Mouse (Mus musculus) adrenal gland, adult (tissue): ENCODE data around the gene Tbx21.

Experiments
- DNase-seq, 2 experiments: peaks; one replicate each; pipeline ENCODE4 v3.0.0; 2022 to 2023; ENCODE audit warnings: low spot score in 1 of 2; ENCODE audit not compliant: inconsistent age in 2 of 2

Tbx21 gene

DNA sequence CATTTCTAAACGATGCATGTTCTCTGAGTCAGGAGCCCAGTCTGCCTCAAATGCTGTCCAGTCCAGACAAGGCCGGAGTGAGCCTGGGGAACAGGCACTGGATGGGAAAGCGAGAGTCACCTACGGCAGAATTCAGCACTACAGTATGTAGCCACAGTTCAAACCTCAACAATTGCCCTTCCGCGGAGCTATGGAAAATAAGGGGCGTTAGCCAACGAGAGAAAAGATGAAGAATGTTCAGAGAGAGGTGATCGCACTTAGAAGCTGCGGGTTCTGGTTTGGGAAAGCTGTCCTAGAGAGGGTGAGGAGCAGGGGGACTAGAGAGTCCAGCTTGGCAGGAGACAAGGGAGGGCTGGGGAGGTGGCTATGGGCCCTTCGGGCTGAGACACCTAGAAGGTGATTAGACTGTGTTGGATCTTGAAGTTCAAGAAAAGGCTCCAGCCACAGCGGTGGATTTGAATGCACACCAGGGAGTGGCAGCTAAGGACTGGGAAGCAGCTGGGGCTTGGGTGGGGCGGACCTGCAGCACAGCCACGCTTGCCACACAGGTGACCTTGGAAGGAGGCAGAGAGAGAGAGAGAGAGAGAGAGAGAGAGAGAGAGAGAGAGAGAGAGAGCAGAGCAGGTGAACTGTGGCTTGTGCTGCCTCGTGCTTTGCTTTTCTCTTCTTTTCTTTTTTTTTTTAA is 30.2 kb downstream of the Tbx21 start:
- no peak for DNase-seq

GRCm38 (mm10) chr11:97083401-97084140 is 31.6 kb downstream of the Tbx21 start:
- DNase-seq = peak; percentile 80 to 83

- DNase-seq = peak; percentile 58 to 85
Observed at GRCm38 (mm10) chr11:97082977-97083376, 32.2 kb downstream of the Tbx21 start.

GRCm38 (mm10) chr11:97080291-97080690 is 34.8 kb downstream of the Tbx21 start:
- no peak for DNase-seq

- DNase-seq = no peak
Observed at GRCm38 (mm10) chr11:97078751-97079150, 36.4 kb downstream of the Tbx21 start.

GRCm38 (mm10) chr11:97074235-97074634 is 40.9 kb downstream of the Tbx21 start:
- DNase-seq = peak in 1 of 2 experiments; percentile 14

DNA sequence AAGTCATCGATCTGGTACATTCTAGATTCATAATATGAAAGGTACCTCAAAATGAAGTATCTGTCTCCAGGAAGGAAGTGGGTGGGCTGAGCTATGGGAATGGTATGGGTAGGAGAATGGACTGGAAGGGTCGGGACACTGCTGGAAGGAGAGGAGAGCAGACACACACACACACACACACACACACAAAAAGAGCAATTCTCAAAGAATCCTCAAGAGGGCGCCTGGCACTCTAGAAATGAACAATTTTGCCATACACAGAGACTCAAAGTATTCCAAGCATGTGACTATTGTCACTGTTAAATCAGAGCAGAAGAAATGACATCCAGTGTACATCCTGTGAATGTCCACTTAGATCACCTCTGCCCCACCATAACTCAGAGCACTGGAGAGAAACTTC is 42.6 kb downstream of the Tbx21 start:
- peak in 1 of 2 experiments; percentile 77 for DNase-seq

GRCm38 (mm10) chr11:97071129-97071528 is 44.0 kb downstream of the Tbx21 start:
- DNase-seq = peak in 1 of 2 experiments; percentile 16

GRCm38 (mm10) chr11:97069770-97070169 is 45.4 kb downstream of the Tbx21 start:
- peak in 1 of 2 experiments; percentile 14 for DNase-seq

- DNase-seq = peak in 1 of 2 experiments; percentile 17
Observed at GRCm38 (mm10) chr11:97069333-97069732, 45.8 kb downstream of the Tbx21 start.

DNA sequence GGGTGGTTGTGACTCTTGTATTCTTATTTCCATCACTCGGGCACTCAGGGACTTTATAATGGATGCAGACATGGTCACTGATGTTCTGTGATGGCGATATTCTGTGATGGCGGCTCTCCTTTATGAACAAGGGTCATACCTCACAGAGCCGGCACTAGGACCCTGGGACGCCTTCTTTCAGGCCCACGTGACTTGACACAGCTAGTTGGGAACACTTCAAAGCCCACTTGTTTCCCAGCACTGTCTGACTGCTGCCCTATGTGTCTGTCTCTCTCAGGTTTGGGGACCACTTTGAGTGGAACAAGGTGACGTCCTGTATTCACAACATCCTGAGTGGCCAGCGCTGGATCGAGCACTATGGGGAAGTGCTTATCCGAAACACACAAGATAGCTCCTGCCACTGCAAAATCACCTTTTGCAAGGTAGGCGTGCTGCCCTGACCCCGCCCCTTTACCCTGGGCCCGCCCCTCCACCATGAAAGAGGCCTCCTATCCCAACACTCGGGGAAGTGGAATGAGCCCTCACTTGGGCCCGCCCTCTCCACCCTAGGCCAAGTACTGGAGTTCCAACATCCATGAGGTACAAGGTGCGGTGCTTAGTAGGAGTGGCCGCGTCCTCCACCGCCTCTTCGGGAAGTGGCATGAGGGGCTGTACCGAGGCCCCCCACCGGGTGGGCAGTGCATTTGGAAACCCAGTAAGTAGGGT is 48.3 kb downstream of the Tbx21 start:
- peak in 1 of 2 experiments; percentile 16 for DNase-seq

- DNase-seq = peak in 1 of 2 experiments; percentile 59
Observed at GRCm38 (mm10) chr11:97065538-97066295, 49.4 kb downstream of the Tbx21 start.

GRCm38 (mm10) chr11:97063921-97064295 is 51.2 kb downstream of the Tbx21 start:
- peak in 1 of 2 experiments; percentile 28 for DNase-seq

DNA sequence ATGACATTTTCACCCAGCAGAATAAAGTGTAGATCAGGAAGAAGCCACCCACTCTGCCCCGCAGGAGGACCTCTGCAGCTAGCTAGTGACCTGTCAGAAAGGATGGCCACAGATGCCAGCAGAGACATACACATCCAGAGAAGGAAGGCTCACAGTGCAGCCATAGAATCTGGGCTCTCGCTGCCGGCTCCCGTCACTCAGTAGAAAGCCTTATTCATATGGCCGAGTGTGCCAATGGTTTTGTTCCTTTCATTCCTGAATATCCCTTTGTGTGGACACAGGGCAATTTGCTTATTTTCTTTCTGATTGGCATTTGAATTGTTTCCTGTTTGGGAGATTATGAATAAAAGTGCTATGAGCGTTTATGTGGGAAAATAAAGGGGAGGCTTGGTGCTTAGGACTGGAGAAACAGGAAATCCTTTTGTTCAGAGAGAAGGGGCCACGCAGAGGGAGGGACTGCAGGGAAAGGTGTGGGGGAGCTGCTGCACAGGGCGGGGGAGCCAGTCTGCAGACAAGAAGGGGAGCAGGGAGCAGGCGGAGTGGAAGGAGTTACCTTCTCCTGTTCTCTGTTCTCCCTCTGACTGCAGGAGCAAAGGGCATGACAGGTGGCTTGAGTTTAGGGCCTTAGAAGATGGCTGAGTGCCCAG is 51.7 kb downstream of the Tbx21 start:
- no peak for DNase-seq

GRCm38 (mm10) chr11:97052219-97052646 is 62.9 kb downstream of the Tbx21 start:
- peak in 1 of 2 experiments; percentile 68 for DNase-seq

- DNase-seq = no peak
Observed at GRCm38 (mm10) chr11:97050944-97051586, 64.1 kb downstream of the Tbx21 start.

DNA sequence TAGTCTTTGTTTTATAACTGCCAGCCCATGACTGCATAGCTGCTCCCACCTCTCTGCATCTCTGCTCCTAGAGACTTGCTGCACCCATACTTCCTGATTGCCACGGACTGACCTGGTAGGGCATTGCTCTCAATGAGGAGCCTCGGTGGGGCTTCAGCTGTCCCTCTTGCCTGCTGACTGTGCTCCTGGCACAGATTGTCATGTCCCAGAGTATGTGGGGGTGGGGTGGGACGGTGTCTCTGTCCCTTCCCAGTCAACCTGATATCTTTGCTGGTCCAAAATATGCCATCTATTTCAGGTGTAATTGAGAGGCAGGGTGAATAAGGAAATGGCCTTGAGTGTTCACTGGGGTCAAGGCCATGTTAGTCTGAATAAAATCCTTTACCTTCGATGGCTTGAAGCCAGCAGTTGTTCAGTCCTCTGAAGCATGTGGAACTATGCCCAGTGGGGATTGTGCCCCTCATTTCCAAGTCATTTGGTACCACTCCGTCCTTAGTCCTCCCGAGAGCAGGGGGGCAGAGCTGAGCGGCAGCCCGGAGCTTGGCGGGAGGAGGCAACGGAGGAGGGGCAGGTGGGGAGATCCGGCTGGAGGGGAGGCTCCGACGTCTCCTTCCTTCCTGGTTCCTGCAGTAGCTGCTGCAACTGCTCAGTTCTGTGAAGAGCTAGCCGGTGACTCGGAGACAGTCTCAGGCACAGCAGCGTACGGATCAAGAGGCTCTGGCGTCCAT is 64.8 kb downstream of the Tbx21 start, which contains the start of gene Osbpl7:
Osbpl7 (plus strand) TSS at position 413 of the 728 bp plus-strand sequence.
- DNase-seq = peak; percentile 86 to 90

DNA sequence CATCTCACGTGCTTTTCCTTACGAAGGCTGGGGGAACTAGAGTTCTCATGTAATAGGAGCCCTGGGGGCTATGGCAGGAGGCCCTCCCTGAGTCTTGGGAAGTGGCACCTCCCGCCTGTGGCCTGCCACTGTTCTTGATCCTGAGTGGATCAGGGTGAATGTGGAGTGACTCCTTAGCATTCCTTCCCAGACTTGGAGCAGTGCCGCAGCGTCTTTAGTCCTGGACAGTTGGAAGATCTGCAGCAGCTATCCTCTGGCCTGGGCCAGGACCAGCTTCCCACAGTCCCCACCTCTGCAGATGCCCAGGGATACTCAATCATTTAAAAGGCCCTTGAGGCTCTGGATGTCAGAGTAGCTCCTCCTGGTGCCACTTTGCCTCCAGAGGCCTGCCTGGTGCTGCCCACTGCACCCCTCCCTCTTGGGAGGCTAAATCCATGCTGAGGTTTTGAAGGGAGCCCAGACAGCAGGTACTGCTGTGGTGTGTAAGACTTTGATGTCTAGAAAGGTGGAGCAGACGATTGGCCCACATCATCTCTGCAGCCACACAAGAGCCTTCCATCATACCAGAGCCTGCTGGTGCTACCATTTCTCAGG is 65.5 kb downstream of the Tbx21 start:
- DNase-seq = peak in 1 of 2 experiments; percentile 46
